Mouse (Mus musculus) natural killer cell, adult 2 months (primary cell): Measurements from ENCODE around the gene Lrrn3.

Source experiments
- DNase-seq, 2 experiments: peaks; one replicate each; pipeline ENCODE4 v3.0.0; 2022; ENCODE audit warnings: low spot score in 2 of 2

The Lrrn3 gene

DNA sequence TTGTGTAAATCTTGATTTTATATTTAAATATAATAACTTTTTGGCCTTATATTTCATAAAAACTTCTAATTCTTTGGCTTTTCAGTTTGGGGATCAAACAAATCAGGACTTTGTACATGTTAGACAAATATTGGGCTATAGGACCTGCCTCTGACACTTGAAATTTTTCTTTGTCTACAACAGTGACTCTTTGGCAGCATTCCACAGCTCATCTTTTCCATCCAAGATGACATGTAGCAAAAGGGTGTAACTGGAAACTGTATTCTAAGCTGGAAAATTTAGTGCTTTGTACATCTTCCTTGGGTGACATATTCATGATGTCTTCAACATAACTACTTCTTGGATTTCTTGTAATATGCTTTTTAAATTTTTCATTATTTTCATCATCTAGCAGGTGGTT, 57.4 kb downstream of the Lrrn3 start:
- DNase-seq, result no peak

DNA sequence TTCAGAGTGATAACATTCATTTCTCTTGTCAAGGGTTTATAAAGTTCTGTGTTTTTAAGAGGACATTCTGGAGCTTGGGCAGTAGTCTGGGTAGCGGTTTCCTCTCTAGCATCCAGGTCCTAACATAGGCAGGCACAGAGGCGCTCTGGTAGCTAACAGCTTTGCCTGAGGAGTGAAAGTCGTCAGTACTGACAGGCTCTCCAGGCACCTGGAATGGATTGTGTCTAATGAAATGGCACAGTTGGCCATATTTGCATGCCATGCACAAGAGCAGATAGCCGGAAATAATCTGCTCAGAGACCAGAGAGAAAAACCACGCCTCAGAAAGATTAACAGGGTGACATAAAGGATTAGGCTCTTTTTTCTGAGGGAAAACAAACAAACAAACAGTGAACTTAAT, 58.8 kb downstream of the Lrrn3 start:
- no peak for DNase-seq

DNA sequence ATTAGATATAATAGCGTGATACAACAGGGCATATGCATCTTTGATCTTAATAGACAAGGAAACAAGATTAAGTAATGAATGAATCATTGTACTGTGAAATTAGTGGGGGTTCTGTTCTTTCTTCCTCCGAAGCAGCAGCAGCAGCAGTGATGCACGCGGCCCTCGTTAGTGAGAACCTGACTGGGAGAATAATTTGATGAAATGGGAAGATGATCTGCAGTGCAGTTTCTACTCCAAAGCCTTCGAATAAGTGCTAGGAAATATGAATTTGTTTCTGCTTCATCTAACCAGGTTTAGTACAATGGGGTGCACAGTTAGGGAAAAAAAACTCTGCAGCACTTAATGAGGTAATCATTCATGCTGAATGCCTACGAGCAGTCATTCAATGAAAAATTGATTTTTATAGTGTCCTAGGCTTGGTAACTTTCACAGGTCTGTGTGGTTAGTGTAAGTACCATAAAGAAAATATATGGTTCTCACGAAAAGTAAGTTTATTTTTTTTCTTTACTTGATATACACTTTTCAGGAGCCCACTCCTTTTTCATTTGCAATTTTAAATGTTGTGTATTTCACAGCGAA, 61.0 kb downstream of the Lrrn3 start:
- no peak for DNase-seq

DNA sequence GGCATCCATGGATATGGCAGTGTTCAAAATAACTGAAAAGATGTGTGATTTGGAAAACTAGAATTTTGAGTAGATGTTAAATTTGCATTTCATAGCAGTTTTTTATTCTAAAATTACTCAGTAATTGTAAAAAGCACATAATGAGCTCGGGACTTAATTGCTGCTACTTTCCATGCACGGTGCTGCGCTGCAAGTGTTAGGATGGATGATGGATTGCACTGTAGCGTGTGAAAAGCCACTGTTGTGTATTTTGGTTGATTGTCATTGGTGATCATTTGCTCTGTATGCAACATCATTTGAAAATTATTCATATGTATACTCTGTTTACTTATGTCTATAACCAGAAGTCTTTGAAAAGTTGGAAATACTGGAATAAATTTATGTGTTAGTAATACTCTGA, 68.3 kb downstream of the Lrrn3 start:
- DNase-seq, result no peak

DNA sequence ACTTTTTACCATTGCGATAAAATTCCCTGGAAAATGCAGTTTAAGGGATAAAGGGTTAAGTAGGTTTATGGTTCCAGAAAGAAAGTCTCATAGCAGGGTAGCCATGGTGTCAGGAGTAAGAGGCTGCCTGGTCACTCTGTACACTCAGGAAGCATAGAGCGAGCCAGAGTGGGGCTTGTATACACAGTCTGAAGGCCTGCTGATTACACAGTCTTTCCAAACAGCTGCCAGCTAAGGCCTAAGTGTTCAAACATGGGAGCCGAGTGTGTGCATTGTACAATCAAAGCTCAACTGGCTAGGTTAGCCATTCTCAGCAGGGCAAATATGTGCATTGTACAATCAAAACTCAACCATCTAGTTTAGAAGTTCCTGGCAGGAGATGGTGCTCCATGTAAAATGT, 69.1 kb downstream of the Lrrn3 start:
- DNase-seq, result no peak

DNA sequence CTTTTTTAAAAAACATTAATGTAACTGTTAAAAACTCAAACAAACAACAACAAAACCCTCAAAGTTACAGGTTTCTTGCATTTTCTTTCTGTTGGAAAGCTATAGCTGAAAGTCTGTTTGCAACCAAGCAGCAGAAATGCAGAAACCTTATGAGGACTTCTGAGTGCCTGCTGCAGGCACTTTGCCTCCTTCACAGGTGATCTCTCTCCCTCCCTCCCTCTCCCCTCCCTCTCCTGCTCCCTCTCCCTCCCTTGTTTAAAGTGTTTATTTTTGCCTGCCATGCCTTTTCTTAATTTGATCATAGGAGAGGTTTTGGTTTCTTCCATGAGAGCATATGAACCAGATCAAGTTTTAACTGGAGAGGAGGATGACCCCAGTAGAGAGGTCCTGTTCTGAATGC, 69.6 kb downstream of the Lrrn3 start:
- DNase-seq, result no peak

DNA sequence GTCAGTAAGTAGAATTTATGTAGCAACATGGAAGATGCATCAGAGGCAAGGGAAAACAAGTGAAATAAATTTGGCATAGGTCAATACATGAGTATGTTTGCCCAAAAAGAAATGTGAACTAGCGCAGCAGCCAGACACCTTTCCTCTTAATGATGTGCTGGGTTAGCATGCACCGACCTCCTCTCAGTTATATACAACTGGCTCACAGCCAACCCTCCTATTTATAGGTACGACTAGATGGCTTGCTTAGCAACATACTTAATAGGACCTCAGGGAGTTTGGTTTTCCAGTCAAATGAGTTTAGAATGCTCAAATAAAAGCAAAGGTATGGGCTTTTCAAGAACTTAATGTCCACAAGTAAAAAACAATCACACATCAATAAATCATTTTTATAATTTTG, 76.8 kb downstream of the Lrrn3 start:
- DNase-seq, result no peak

DNA sequence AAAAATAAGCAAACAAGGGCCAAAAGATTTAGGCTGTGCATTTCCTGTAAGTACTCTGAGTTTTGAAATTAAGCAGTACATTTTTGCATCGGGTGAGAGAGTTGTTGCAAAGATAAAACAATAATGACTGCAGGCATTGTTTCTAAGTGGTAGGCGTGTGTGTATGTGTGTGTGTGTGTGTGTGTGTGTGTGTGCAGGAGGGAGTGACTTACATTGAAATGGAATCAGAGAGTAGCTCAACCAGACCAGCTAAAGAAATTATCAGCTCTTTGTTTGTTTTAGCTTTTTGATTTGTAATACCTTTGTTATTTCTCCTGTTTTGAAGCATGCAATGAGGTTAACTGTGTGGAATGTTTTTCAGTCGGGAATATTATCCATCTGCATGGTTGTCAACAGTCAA, 84.3 kb downstream of the Lrrn3 start:
- no peak for DNase-seq
